Mouse (Mus musculus): ENCODE data around the gene Bri3bp.

GRCm38 (mm10) chr5:125407910-125408575 lies 33.3 kb upstream of the Bri3bp start:
- TF ChIP-seq TCF12 (IDR thresholded peaks at IDR 0.05; ENCODE audit: insufficient read depth, poor library complexity, severe bottlenecking), result no peak
- TF ChIP-seq POLR2A (IDR thresholded peaks at IDR 0.05; ENCODE audit: insufficient read length, low read depth), result no peak
- no peak for TF ChIP-seq CEBPB (IDR thresholded peaks at IDR 0.05; ENCODE audit: insufficient read depth, poor library complexity, severe bottlenecking)
- TF ChIP-seq USF1 (IDR thresholded peaks at IDR 0.05; ENCODE audit: low read depth), result no peak
- TF ChIP-seq E2F4 (IDR thresholded peaks at IDR 0.05; ENCODE audit: insufficient read depth), result no peak
- no peak for TF ChIP-seq MAX (IDR thresholded peaks at IDR 0.05; ENCODE audit: low read depth)

Measured in myocyte (in vitro differentiated cells).